20 mouse cellular contexts compared by ENCODE assay signal in the genomic region with DNA sequence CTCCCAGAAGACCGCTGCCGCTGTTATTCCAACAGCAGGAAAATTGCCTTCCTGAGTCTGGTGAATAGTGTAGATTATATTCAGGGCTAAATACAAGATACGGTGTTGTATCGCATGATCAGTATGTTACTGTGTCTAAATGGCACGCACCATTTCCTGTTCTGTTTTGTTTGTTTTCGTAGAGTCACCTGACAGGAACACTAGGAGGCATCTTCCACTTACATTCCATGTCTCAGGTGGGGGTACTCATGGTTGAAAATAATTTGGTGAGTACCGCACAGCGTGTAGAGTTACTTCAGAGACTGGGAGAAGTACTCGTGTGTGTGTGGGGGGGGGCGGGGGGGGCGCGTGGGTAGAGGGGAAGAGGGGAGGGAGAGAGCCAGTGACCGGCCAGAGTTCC. TPM values are rescaled to one million over a fixed set of nuclear protein-coding genes. Genes with fewer than 3 reads are reported as not detected.
DNase-seq lines count a peak whose midpoint lies in the region; ATAC-seq and TF ChIP-seq lines count a peak whose summit lies in the region.
"Had no signal": no experiment of that assay in that cellular context is flagged by ENCODE, and none has a peak within 500 bp of the region (broad histone marks: within the 10 kb centered on the region; RNA-seq: fewer than 3 reads in every experiment).

No protein-coding gene starts in this region.

- H3K9ac ChIP-seq in heart, embryonic 14.5 days (ENCODE audit: low read length) = no peak overlapping the region
- H3K9ac ChIP-seq in kidney, postnatal 0 days (ENCODE audit: low read depth, low read length) = no peak overlapping the region
- H3K9ac ChIP-seq in ES-Bruce4 (ENCODE audit: low read depth, poor library complexity, severe bottlenecking) = peak overlapping the region; percentile 60
- H3K9ac ChIP-seq: forebrain, embryonic 13.5 days; forebrain, postnatal 0 days; hindbrain, embryonic 15.5 days had no signal

- no peak for DNase-seq in heart, postnatal 10 days
- DNase-seq in kidney, postnatal 0 days (ENCODE audit: low spot score) = no peak
- no peak for DNase-seq in kidney, adult 8-10 months
- DNase-seq in naive thymus-derived CD4-positive, alpha-beta T cell, adult 2 months (ENCODE audit: low read depth) = peak; percentile 22
- DNase-seq in ovary, postnatal 36 days (ENCODE audit: low spot score) = no peak
- DNase-seq: adrenal gland, adult 8-10 months; adrenal gland, postnatal 36 days; B cell, adult 2 months; cerebellum, adult 2 months; cerebellum, postnatal 10 days; forebrain, postnatal 0 days; gastrocnemius, postnatal 14 days; heart, adult 2 months; heart, postnatal 36 days had no signal

- no peaks in the 10 kb centered on the region for H3K27me3 ChIP-seq in heart, embryonic 14.5 days (ENCODE audit: control insufficient read depth, insufficient read depth, low read length)
- H3K27me3 ChIP-seq in kidney, postnatal 0 days (ENCODE audit: insufficient read depth, low read length) = no peaks in the 10 kb centered on the region
- H3K27me3 ChIP-seq in ES-Bruce4 (ENCODE audit: control insufficient read depth, insufficient read depth, low read length, poor library complexity, severe bottlenecking) = no peaks in the 10 kb centered on the region
- H3K27me3 ChIP-seq: CH12.LX; forebrain, embryonic 13.5 days; hindbrain, embryonic 15.5 days had no signal

- H3K4me2 ChIP-seq in heart, embryonic 14.5 days (ENCODE audit: low read length) = 0 out of 2 replicates have a peak overlapping the region, but pooled peaks have one; percentile 13
- peak overlapping the region; percentile 32; the same call in 1 of the 2 replicates for H3K4me2 ChIP-seq in kidney, postnatal 0 days (ENCODE audit: low read length)
- H3K4me2 ChIP-seq: forebrain, embryonic 13.5 days; hindbrain, embryonic 15.5 days had no signal

- no peak for TF ChIP-seq CTCF in kidney, postnatal 0 days (IDR thresholded peaks at IDR 0.05; ENCODE audit: low read depth)
- no peak for TF ChIP-seq CTCF in ES-Bruce4 (IDR thresholded peaks at IDR 0.05; ENCODE audit: low read depth, low read length)

- H3K4me3 ChIP-seq in heart, embryonic 14.5 days (ENCODE audit: control insufficient read depth in 1 of 2, insufficient read depth in 1 of 2, low read depth in 1 of 2, low read length in 2 of 2) = no peak overlapping the region
- H3K4me3 ChIP-seq in kidney, postnatal 0 days (replicated peaks; ENCODE audit: low read depth, low read length) = no peak overlapping the region
- H3K4me3 ChIP-seq in ES-Bruce4 (ENCODE audit: low read depth, low read length) = no peak overlapping the region
- H3K4me3 ChIP-seq: embryonic facial prominence, embryonic 10.5 days; forebrain, embryonic 13.5 days; heart, adult 2 months; hindbrain, embryonic 15.5 days had no signal

- no peak for ATAC-seq in heart, embryonic 14.5 days (ENCODE audit: insufficient number of reproducible peaks, insufficient read depth, low FRiP score, low read depth)
- 0 out of 2 replicates have a peak, but pooled peaks have one; percentile 38 for ATAC-seq in kidney, postnatal 0 days (replicated peaks; ENCODE audit: low FRiP score, low read depth)
- ATAC-seq: forebrain, embryonic 13.5 days; forebrain, postnatal 0 days had no signal

- TF ChIP-seq EP300 in ES-Bruce4 (IDR thresholded peaks at IDR 0.05; ENCODE audit: insufficient read depth, low read depth, low read length) = no peak

- TF ChIP-seq POLR2A in ES-Bruce4 (IDR thresholded peaks at IDR 0.05; ENCODE audit: insufficient read depth, low read length) = no peak

- no peaks in the 10 kb centered on the region for H3K9me3 ChIP-seq in heart, embryonic 14.5 days (ENCODE audit: control insufficient read depth, low read length)
- no peaks in the 10 kb centered on the region for H3K9me3 ChIP-seq in kidney, postnatal 0 days (replicated peaks; ENCODE audit: low read length)
- H3K9me3 ChIP-seq in ES-Bruce4 (replicated peaks; ENCODE audit: control insufficient read depth, insufficient read depth, low read length, poor library complexity, severe bottlenecking) = no peaks in the 10 kb centered on the region
- H3K9me3 ChIP-seq: embryonic facial prominence, embryonic 10.5 days; forebrain, embryonic 13.5 days; hindbrain, embryonic 15.5 days had no signal

- intact Hi-C loops in heart, postnatal 10 days (cut with DNase I) = no loop called here

- no peaks in the 10 kb centered on the region for H3K36me3 ChIP-seq in heart, embryonic 14.5 days (ENCODE audit: control insufficient read depth, insufficient read depth, low read length)
- H3K36me3 ChIP-seq in kidney, postnatal 0 days (ENCODE audit: insufficient read depth, low read length) = no peaks in the 10 kb centered on the region
- H3K36me3 ChIP-seq in ES-Bruce4 (ENCODE audit: control insufficient read depth, insufficient read depth, low read length, poor library complexity, severe bottlenecking) = no peaks in the 10 kb centered on the region
- H3K36me3 ChIP-seq: embryonic facial prominence, embryonic 10.5 days; hindbrain, embryonic 15.5 days had no signal

- WGBS in heart, embryonic 14.5 days = 44% methylated on average over 11 of the region's 13 CpGs
- WGBS in kidney, postnatal 0 days = 43% methylated on average over 12 of the region's 13 CpGs

- H3K27ac ChIP-seq in heart, embryonic 14.5 days (replicated peaks in 1 of 2; ENCODE audit: control insufficient read depth in 1 of 2, insufficient read depth in 1 of 2, low read depth in 2 of 2, low read length in 2 of 2) = no peak overlapping the region
- H3K27ac ChIP-seq in kidney, postnatal 0 days = no peak overlapping the region
- H3K27ac ChIP-seq in ES-Bruce4 (ENCODE audit: insufficient read depth, low read length) = no peak overlapping the region
- H3K27ac ChIP-seq: embryonic facial prominence, embryonic 10.5 days; forebrain, embryonic 13.5 days; heart, adult 2 months; hindbrain, embryonic 15.5 days had no signal

- peaks cover 2 to 5% of the 10 kb centered on the region in 2 experiments; a peak in 2 of 4 replicates for H3K4me1 ChIP-seq in heart, embryonic 14.5 days (ENCODE audit: control insufficient read depth in 2 of 2, insufficient read depth in 2 of 2, low read length in 2 of 2)
- H3K4me1 ChIP-seq in kidney, postnatal 0 days (replicated peaks; ENCODE audit: insufficient read depth, low read length) = no peaks in the 10 kb centered on the region
- no peaks in the 10 kb centered on the region for H3K4me1 ChIP-seq in ES-Bruce4 (ENCODE audit: control insufficient read depth, insufficient read depth, low read length)
- H3K4me1 ChIP-seq: forebrain, embryonic 13.5 days; hindbrain, embryonic 15.5 days had no signal

RNA-seq across cellular contexts. Expression of a gene that starts 19.6 kb away (rescaled TPM):
- 0.46 and 0.50 TPM in 2 replicates for polyA plus RNA-seq in heart, embryonic 14.5 days (2014; fragmentation: Nextera tagmentation; extraction: Ambion mirVana)
- under 1 TPM in 1 of 2 experiments, not detected in 1; 0.22 TPM for total RNA-seq in heart, postnatal 10 days (2021)
- polyA plus RNA-seq in kidney, postnatal 0 days (2015; fragmentation: Nextera tagmentation; extraction: Ambion mirVana) = 0.78 and 1.0 TPM in 2 replicates
- 2.4 and 3.7 TPM in 2 replicates for polyA plus RNA-seq in ES-Bruce4 (2011; ENCODE audit: insufficient read depth, insufficient read length, low read depth, missing spikeins)
- total RNA-seq: gastrocnemius, postnatal 14 days; heart, adult 2 months; heart, postnatal 36 days had no signal

RNA-seq across cellular contexts. Expression of a gene that starts 20.9 kb away (rescaled TPM):
- polyA plus RNA-seq in heart, embryonic 14.5 days (2014; fragmentation: Nextera tagmentation; extraction: Ambion mirVana) = 58.6 and 59.0 TPM in 2 replicates
- 10 to 100 TPM; 93.9 to 99.2 TPM for total RNA-seq in heart, postnatal 10 days (2021)
- 45.4 and 46.8 TPM in 2 replicates for polyA plus RNA-seq in kidney, postnatal 0 days (2015; fragmentation: Nextera tagmentation; extraction: Ambion mirVana)
- polyA plus RNA-seq in ES-Bruce4 (2011; ENCODE audit: insufficient read depth, insufficient read length, low read depth, missing spikeins) = 60.3 and 62.1 TPM in 2 replicates

RNA-seq across cellular contexts. Expression of a gene that starts 25.5 kb away (rescaled TPM):
- polyA plus RNA-seq in heart, embryonic 14.5 days (2014; fragmentation: Nextera tagmentation; extraction: Ambion mirVana) = 54.4 and 58.1 TPM in 2 replicates
- total RNA-seq in heart, postnatal 10 days (2021) = 10 to 100 TPM; 48.1 to 52.9 TPM
- polyA plus RNA-seq in kidney, postnatal 0 days (2015; fragmentation: Nextera tagmentation; extraction: Ambion mirVana) = 57.4 and 58.8 TPM in 2 replicates
- polyA plus RNA-seq in ES-Bruce4 (2011; ENCODE audit: insufficient read depth, insufficient read length, low read depth, missing spikeins) = 72.6 and 75.6 TPM in 2 replicates

RNA-seq across cellular contexts. Expression of a gene that starts 34.3 kb away (rescaled TPM):
- polyA plus RNA-seq in heart, embryonic 14.5 days (2014; fragmentation: Nextera tagmentation; extraction: Ambion mirVana) = 1,567 and 1,751 TPM in 2 replicates
- 100 to 1,000 TPM; 862 to 893 TPM for total RNA-seq in heart, postnatal 10 days (2021)
- polyA plus RNA-seq in kidney, postnatal 0 days (2015; fragmentation: Nextera tagmentation; extraction: Ambion mirVana) = 2,445 and 2,952 TPM in 2 replicates
- 704 and 766 TPM in 2 replicates for polyA plus RNA-seq in ES-Bruce4 (2011; ENCODE audit: insufficient read depth, insufficient read length, low read depth, missing spikeins)

RNA-seq across cellular contexts. Expression of a gene that starts 38.0 kb away (rescaled TPM):
- polyA plus RNA-seq in heart, embryonic 14.5 days (2014; fragmentation: Nextera tagmentation; extraction: Ambion mirVana) = 390 and 398 TPM in 2 replicates
- 100 to 1,000 TPM; 338 to 370 TPM for total RNA-seq in heart, postnatal 10 days (2021)
- polyA plus RNA-seq in kidney, postnatal 0 days (2015; fragmentation: Nextera tagmentation; extraction: Ambion mirVana) = 395 and 467 TPM in 2 replicates
- polyA plus RNA-seq in ES-Bruce4 (2011; ENCODE audit: insufficient read depth, insufficient read length, low read depth, missing spikeins) = 105 and 131 TPM in 2 replicates
